Mouse (Mus musculus): ENCODE measurements around the gene Grasp.
A peak's percentile ranks its signal among the peaks of the same experiment; 100 is the strongest.

Grasp gene

GRCm38 (mm10) chr15:101227971-101228370, 4.0 kb downstream of the Grasp start:
- DNase-seq (ENCODE audit: low read depth, low spot score), result no peak

GRCm38 (mm10) chr15:101228866-101229590, 5.0 kb downstream of the Grasp start:
- no peak for DNase-seq (ENCODE audit: low read depth, low spot score)

GRCm38 (mm10) chr15:101230503-101230902, 6.5 kb downstream of the Grasp start:
- DNase-seq (ENCODE audit: low read depth, low spot score), result no peak

- peak; percentile 81 for DNase-seq (ENCODE audit: low read depth, low spot score)
Observed at GRCm38 (mm10) chr15:101230995-101231647, 7.1 kb downstream of the Grasp start.

DNA sequence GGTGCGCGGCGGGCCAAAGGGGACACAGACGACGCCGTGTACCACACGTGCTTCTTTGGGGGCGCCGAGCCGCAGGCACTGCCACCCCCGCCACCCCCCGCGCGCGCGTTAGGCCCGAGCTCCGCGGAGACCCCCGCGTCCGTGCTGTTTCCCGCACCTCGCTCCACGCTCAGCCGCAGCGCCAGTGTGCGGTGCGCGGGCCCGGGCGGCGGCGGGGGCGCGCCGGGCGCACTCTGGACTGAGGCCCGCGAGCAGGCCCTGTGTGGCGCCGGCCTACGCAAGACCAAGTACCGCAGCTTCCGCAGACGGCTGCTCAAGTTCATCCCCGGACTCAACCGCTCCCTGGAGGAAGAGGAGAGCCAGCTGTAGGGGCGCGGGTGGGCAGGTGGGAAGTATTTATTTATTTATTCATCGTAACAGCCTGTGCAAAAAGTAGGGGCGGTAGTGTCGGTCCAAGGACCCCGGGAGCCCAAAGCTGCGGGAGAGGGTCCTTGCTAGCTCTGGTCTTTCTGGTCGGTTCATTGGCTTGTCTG, 7.7 kb downstream of the Grasp start:
- no peak for DNase-seq (ENCODE audit: low read depth, low spot score)

GRCm38 (mm10) chr15:101232607-101233006, 8.6 kb downstream of the Grasp start:
- no peak for DNase-seq (ENCODE audit: low read depth, low spot score)

- no peak for DNase-seq (ENCODE audit: low read depth, low spot score)
Observed at GRCm38 (mm10) chr15:101233183-101233582, 9.2 kb downstream of the Grasp start.

GRCm38 (mm10) chr15:101233641-101234275, 9.8 kb downstream of the Grasp start:
- DNase-seq (ENCODE audit: low read depth, low spot score), result no peak

GRCm38 (mm10) chr15:101234611-101235341, 10.8 kb downstream of the Grasp start:
- DNase-seq (ENCODE audit: low read depth, low spot score), result no peak

GRCm38 (mm10) chr15:101235342-101235698, 11.3 kb downstream of the Grasp start:
- no peak for DNase-seq (ENCODE audit: low read depth, low spot score)

DNA sequence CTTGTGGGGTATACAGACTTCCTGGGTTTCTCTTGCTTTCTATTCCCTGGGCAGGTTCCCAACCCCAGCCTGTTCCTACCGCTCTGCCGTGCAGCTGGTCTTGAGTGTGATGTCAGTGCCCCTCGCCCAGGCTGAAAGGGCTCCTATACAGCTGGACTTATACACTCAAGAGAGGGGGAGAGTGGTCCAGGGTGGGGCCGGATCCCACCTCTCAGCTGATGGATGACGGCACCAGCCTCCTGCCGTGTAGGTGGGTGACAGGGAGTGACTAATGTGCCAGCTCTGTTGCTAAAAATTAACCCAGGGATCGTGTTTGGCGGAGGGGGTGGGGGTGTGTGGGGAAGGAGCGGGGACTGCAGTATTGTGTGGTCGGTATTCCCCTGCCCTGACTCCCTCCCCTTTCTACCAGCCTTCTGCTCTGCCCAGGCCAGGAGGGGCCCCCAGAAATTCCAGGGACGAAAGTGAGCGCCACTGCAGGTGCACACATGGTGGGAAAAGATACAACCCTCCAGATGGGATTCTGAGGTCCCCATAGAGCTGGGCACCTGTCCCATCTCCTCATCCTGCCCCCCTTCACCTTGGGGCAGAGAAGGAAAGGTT, 11.8 kb downstream of the Grasp start:
- no peak for DNase-seq (ENCODE audit: low read depth, low spot score)

- peak; percentile 86 for DNase-seq (ENCODE audit: low read depth, low spot score)
Observed at GRCm38 (mm10) chr15:101236878-101237277, 12.9 kb downstream of the Grasp start.

- peak; percentile 84 for DNase-seq (ENCODE audit: low read depth, low spot score)
Observed at GRCm38 (mm10) chr15:101238885-101239511, 15.0 kb downstream of the Grasp start.

DNA sequence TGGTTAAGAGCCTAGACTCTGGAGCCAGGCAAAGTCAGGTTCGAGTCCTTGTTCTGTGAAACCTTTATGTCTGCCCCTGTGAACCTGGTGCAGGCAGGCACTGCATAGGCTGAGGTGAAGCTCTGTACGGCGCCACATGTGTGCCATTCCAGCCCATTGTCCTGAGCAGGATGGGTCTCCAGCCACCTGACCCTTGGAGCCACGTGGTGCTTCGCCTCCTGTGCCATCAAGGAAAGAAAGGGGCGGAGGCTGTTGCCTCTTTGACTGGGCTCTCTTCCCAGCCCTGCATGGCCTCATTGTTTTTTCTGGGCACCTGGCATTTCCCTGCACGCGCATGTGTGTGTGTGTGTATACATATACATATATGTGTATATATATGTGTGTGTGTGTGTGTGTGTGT, 15.8 kb downstream of the Grasp start:
- DNase-seq (ENCODE audit: low read depth, low spot score), result no peak

DNA sequence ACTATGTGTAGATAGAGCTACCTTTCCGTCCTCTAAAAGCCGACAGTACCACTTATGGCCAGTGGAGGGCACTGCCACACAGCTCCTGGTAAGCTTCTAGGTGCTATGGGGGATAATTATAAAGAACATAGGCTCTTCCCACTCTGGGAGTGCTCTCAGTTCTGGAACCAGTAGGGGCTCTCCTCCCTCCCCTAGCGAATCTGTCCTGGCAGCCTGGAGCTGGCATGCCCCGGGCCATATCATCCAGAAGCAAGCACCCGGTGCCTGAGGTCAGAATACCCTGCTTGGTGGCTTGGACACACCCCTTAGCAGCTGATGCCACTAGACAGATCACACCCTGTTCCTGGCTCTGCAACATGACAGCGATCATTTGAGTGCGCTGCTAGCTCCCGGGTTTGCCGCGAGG, 16.8 kb downstream of the Grasp start:
- peak; percentile 94 for DNase-seq (ENCODE audit: low read depth, low spot score)

DNA sequence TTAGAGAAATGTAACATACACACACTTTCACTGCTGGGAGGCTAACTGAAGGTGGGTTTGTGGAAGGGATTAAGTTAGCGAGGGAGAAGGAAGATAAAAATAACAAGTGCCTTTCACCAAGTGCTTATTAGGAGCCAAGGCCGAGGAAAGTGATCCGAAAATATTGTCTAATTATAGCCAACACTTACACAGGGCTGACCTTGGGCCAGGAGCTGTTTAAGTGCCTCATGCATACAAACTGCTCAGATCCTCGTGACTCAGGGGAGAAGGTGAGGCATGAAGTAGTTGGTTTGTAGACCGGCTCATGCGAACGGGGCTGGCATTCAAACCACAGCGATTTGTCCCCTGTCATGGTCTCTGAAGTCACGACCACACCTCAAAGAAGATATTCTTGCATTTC, 17.2 kb downstream of the Grasp start:
- peak; percentile 39 for DNase-seq (ENCODE audit: low read depth, low spot score)

GRCm38 (mm10) chr15:101241853-101242252, 17.9 kb downstream of the Grasp start:
- no peak for DNase-seq (ENCODE audit: low read depth, low spot score)

GRCm38 (mm10) chr15:101242645-101243044, 18.7 kb downstream of the Grasp start:
- peak; percentile 63 for DNase-seq (ENCODE audit: low read depth, low spot score)

DNA sequence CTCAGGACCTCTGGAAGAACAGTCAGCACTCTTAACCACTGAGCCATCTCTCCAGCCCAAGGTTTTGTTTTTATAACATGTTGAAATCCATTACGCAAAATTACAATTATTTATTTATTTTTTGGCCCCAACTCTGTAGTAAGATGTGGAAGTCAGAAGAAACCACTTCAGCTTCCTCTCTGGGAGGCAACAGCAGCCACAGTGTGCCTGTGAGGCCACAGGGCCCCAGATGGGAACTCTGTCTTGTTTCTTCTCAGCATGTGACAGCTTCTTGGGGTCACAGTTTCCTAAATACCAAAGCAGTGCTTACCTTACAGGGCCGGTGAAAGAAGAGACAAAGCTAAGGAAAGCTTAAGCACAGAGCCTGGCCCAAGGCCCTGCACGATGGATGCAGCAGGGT, 20.0 kb downstream of the Grasp start:
- no peak for DNase-seq (ENCODE audit: low read depth, low spot score)

GRCm38 (mm10) chr15:101246231-101247154, 22.5 kb downstream of the Grasp start:
- DNase-seq (ENCODE audit: low read depth, low spot score), result peak; percentile 99
